Mouse (Mus musculus): ENCODE data around the gene Sun2.

GRCm38 (mm10) chr15:79791502-79791901, 49.2 kb upstream of the Sun2 start:
- TF ChIP-seq POLR2A (IDR thresholded peaks at IDR 0.05; ENCODE audit: borderline replicate concordance, extremely low read depth, insufficient read depth, insufficient read length, poor library complexity, severe bottlenecking) (no peak), CTCF (IDR thresholded peaks at IDR 0.05; ENCODE audit: borderline replicate concordance, extremely low read depth, insufficient read depth, insufficient read length) (no peak)
